Mouse (Mus musculus): ENCODE results near the gene Cryba4. TPM values are rescaled to one million over a fixed set of nuclear protein-coding genes. Genes with fewer than 3 reads are reported as not detected.

Cryba4 gene
- total RNA-seq, 2 experiments from 2014 or later: 1.0 TPM; not detected in 1

DNA sequence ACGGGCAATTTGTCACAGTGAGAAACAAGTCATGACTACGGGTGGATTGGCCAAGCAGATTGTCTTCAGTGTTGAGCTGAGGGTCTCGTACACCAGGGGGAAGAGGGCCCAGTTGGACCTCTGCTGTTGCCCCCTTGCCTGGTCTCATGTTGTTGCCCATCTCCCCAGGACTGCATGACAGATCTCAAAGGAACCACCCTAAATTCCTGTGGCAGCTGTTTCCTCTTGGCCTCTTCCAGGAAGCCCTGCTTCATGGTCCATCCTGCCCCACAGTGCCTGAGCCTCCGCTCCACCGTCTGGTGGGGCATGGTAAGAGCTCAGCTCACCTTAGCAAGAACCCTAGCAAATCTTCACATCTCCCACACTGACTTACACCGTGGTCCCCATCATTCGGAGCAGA is 40.4 kb downstream of the Cryba4 start:
- DNase-seq (ENCODE audit: low spot score in 2 of 2): no peak

DNA sequence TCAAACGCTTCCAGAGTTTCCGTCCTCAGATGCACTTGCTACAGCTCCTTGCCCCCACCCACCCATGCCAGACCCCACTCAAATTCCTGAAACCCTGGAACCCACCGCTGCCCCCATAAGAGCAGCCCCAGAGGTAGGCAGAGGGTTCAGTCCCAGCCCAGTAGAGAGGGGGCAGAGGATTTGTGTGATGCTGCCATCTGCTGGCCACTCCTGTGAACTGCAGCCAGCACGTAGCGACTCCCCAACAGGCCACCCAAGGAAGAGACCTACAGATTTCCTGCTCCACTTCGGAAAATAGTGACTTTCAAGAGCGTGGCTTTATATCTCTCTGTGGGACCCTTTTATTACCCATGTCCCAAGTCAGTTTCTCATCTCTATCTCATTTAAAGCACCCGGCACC is 42.2 kb downstream of the Cryba4 start:
- DNase-seq (ENCODE audit: low spot score in 2 of 2): peak; percentile 52 to 72

DNA sequence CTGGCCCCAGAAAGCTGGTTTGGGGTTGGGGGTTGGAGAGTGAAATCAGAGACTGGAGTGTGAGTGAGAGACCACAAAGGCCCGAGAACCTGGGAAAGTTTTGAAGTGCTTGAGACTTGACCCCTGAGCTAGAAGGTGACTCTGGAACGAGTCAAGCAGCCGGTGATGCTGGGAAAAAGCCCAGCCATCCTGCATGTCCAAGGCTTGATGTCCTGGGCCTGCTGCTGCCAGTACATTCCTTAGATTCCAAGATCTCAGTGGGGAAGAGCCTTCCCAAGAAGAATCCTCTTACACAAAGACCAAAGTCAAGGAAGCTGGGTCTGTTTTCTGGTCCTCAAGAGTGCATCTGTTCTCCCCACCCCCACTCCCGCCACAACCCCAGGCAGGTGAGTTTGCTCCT is 44.0 kb downstream of the Cryba4 start:
- DNase-seq (ENCODE audit: low spot score in 2 of 2): no peak

DNA sequence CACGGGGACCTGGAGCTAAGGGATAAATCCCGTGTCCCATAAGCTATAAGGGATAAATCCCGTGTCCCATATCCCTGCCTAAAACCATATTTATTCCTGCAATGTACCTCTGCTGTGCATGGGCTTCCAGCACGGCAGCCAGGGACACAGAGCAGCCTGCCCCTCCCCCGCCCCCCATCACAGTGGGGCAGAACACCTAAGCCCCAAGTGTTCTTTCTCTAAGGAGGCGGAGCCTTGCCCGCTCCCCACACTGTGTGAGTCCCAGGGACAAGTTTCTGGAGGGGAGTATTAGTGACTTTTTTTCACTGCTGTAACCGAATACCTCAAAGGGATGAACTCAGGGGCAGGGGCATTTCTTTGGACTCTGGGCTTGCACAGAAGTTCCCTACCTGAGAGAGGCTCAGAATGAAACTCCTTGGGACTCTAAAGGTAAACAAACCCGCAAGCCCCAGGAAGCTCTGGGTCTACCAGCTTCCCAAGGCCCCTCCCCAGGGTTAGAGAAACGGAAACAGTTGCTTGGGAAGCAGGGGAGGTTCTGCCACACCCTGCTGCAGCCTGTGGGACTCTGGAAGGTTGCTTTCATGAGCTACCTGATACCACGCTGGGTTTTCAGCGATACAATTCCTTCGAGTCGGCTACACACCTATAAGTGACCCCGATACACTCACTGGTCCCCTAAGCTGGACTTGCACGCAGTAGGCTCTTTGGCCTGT is 45.6 kb downstream of the Cryba4 start:
- no peak for DNase-seq (ENCODE audit: low spot score in 2 of 2)

DNA sequence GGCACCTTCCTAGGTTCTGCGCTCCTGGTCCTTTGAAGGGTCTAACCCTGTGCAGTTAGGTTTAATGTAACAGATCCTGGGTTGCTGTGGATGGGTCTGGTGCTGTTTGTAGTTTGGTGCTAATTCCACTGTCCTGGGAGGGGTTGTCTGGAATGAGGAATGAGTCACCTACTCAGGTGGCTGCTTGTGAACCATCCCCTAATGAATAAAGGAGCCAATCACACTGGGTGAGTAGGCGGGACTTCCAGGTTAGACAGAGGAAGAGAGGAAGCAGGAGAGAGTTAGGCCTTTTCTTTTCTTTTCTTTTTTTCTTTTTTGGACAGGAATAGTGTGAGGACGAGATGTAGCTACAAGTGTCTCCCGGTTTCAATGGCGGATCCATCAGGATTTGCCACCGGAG is 52.7 kb downstream of the Cryba4 start:
- DNase-seq (ENCODE audit: low spot score in 2 of 2): no peak

Other genes with a start within 250 kb of the Cryba4 start
- 1 to 10 TPM; 5.9 to 8.5 TPM for gene Crybb1, start 3.3 kb upstream of the Cryba4 start, total RNA-seq (2021)
- 10 to 100 TPM; 29.6 to 39.3 TPM for gene Tpst2, start 24.2 kb upstream of the Cryba4 start, total RNA-seq (2021)
- 10 to 100 TPM; 40.6 to 45.7 TPM for gene Tfip11, start 73.8 kb upstream of the Cryba4 start, total RNA-seq (2021)
- gene Srrd, start 90.5 kb upstream of the Cryba4 start, total RNA-seq (2021): 10 to 100 TPM; 19.2 to 23.7 TPM
- 10 to 100 TPM; 26.0 to 33.1 TPM for gene Hps4, start 90.6 kb upstream of the Cryba4 start, total RNA-seq (2021)
- not detected for gene Gm6583, start 103.5 kb upstream of the Cryba4 start, total RNA-seq (2021)
- gene Asphd2, start 142.3 kb upstream of the Cryba4 start, total RNA-seq (2021): 100 to 1,000 TPM; 179 to 194 TPM
- gene Gm6588, start 196.9 kb upstream of the Cryba4 start, total RNA-seq (2021): not detected